Mouse (Mus musculus): ENCODE results near the gene Mboat1.

The Mboat1 gene

GRCm38 (mm10) chr13:30186456-30186855 is 50.2 kb downstream of the Mboat1 start:
- DNase-seq: peak in 1 of 2 experiments; percentile 6

DNA sequence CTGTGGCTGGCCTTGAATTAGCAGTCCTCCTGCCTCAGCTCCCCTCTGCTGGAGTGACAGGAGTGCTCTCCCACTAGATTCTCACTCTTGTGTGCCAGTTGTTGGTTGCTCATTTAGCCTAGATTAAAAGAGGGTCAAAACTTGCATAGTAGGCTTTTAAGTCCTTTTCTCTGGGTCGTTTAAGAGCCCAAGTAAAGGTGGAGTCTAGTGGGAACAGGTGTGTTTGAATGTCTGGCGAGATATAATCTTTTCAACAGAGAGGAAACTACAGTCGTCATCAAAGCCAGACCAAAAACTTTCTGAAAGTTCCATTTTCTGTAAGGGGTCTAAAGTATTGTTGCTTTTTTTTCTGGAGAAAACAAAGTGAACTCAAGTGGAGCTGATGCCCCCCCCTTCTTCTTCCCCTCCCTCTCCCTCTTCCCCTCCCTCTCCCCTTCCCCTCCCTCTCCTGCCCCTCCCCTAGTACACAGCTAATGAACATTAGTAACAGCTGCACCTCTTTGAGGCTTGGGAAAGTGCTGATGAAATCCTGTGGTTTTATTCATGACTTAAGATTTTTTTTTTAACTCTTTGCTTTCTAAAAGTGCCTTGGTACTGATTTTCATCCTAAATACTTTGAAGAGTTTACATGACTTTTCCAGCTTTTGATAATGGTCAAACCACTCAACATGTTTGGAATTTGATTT is 55.9 kb downstream of the Mboat1 start:
- no peak for DNase-seq

DNA sequence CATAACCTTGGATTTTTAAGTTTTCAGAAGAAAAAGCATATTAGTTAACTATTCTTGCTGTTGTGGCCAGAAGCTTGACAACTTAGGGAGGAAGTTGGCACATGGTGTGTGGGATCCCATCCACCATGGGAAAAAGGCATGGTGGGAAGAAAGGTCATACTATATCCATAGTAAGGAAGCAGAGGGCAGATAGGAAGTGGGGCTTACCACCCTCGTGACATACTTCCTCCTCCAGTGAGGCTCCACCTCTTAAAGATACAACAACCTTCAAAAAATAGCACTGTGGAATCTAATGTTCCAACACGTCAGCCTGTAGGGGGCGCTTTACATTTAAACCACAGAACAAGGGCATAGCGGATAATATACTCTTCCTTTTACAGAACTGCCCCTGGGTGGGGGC is 57.1 kb downstream of the Mboat1 start:
- no peak for DNase-seq

DNA sequence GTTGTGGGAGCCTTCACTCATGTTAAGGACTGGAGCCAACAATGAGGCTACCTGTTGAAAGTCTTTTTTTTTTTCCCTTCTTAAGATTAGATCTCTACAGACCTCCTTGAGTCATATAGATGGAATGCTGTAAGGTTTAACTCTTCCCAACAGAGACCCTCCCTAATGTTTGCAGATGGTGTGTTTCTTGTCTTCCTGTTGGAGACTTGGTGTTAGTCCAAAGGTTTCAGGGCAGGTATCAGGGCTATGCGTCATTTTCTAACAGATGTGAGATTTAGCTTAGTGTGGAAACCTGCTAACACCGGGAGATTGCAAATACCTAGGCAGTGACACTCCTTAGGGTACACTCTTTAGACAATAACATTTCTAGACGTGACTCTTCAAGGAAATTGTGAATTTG is 58.5 kb downstream of the Mboat1 start:
- no peak for DNase-seq

DNA sequence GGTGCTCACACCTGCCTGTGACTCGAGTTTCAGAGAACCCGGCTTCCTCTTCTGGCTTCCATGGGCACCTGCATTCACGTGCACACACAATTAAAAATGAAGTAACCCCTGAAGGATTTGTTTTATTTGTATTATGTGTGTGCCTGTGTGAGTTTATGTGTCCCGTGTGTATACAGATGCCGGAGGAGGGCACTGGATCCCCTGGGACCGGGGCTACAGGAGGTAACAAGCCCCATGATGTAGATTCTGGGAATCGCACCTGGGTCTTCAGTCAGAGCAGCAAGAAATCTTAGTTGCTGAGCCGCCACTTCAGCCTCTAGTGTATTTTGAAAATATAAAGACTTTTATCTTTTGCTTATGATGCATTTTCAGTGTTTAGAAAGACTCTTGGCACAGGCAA is 60.4 kb downstream of the Mboat1 start:
- no peak for DNase-seq

- DNase-seq: peak; percentile 53 to 62
Measured at GRCm38 (mm10) chr13:30198101-30198570, 61.8 kb downstream of the Mboat1 start.

GRCm38 (mm10) chr13:30199821-30200220 is 63.5 kb downstream of the Mboat1 start:
- no peak for DNase-seq

DNA sequence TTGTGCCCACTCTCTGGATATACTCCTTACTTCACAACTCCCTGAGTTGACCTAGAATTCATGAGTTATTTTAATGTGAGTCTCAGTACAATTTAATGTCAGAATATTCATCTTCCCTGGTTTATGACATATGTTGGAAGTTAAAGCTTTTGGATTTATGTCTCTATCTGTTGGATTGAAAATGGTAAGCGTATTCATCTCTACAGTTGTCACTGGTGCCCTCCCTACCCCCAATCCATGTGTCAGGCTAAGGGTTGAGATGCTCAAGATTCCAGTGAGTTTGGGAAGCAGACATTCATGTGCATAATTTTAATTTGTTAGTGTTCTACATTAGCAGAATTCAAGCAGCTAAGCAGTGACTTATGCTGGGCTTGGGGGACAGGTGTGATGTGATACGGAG is 64.4 kb downstream of the Mboat1 start:
- DNase-seq: no peak

DNA sequence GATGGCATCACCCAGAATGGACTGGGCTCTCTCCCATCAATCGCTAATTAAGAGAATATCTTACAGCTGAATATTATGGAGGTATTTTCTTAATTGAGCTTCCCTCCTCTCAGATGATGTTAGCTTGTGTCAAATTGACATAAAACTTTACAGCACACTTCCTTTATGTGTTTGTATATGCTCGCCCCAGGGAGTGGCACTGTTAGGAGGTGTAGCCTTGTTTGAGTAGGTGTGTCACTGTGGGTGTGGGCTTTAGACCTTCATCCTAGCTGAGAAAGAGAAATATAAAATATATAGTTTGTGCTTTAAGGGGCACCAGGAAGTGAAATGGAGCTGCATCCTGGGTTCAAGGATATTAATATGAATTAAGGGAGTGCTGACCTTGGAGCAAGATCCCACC is 66.7 kb downstream of the Mboat1 start:
- no peak for DNase-seq

DNA sequence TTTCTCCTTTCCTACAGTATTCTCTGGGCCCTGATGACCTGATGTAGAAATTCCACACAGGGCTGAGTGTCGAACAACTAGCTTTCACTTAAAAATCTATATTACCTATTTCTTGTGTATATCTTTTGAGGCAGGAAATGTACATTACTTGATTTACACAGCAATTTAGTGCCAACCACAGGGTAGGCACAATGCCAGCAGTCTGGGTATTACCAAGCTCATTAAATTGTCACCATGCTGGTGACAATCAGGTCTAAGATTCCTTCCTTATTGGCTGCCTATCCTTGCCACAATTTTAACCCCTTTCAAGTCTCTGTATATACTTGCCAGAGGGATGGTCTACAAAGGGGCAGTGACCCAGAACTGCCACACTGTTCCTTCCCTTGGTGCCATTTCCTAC is 71.9 kb downstream of the Mboat1 start:
- no peak for DNase-seq

- DNase-seq: no peak
Measured at GRCm38 (mm10) chr13:30213276-30213675, 77.0 kb downstream of the Mboat1 start.

GRCm38 (mm10) chr13:30217588-30218371 is 81.5 kb downstream of the Mboat1 start:
- no peak for DNase-seq

DNA sequence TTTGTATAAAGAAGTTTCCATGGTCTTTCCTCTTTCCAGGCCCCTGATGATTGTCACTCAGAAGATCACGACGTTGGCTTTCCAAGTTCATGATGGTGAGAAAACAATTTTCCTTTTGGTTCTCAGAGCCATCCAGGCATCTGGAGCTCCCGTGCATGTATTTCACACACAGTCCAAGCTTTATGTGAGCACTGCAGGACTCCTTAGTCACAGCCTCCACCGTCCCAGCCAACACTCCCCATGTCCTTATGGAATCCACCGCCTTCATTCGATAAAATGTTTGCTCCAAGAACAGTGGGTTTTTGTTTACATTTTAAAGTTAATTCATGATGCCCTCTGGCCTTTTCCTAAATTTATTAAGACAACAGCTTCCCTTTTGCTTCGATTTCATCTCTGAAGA is 83.3 kb downstream of the Mboat1 start:
- no peak for DNase-seq

DNA sequence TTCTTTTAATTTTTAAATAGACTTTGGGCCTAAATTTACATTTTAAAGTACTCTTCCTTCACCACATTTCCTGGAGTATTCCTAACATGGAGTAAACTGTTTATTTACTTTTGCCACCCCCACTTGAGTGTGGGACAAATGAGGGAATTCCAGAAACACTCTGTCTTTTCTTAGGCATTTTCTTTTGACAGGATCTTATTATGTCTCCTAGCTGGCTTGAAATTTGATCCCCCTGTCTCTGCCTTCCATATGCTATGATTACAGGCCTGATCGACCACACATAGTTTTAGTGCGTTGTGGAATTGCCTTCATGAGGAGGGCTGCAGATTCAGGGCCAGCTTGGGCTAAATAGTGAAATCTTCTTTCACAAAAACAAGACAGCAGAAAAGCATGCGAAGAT is 85.0 kb downstream of the Mboat1 start:
- DNase-seq: no peak

DNA sequence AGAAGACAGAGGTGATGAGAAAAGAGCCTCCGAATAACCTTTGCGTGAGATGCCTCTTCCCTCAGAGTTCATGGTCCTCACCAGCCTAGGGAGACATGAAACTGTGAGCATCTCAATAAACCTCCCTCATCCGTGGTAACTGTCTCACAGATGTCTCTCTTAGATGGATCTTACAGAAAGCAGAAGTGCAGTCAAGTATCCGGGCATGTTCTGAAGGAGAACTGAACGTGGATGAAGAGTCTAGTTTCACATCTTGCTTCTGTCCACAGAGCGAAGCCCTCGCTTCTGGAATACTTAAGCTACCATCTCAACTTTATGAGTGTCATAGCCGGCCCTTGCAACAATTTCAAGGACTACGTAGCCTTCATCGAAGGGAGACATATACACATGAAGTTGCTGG is 87.8 kb downstream of the Mboat1 start:
- DNase-seq: no peak

DNA sequence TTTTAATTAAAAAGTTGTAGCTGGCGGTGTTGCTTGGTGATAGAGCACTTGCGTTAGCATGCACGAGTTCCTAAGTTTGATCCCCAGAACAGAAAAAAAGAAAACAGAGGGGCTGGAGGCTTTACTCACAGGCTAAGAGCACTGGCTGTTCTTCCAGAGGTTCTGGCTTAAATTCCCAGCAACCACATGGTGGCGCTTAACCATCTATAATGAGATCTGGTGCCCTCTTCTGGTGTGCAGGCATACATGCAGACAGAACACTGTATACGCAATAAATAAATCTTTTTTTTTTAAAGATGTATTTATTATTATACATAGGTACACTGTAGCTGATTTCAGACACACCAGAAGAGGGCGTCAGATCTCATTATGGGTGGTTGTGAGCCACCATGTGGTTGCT is 88.4 kb downstream of the Mboat1 start:
- DNase-seq: no peak

DNA sequence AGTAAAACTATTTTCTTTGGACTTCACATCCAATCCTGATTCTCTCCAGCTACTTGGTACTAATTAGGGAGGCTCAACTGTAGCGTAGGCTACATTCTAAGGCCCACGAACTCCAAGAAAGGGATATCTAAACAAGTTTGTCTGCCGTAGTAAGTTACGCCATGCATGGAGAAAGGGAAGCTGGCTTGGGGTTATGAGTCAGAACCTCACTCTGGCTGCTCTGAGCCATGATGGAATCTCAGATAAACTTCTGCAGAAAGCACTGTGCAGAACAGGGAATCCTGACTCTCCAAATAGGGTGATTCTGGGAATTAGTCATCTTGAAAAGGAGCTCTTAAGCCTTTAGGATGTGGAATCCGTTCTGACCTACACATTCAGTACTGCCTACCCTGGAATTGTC is 92.5 kb downstream of the Mboat1 start:
- no peak for DNase-seq

DNA sequence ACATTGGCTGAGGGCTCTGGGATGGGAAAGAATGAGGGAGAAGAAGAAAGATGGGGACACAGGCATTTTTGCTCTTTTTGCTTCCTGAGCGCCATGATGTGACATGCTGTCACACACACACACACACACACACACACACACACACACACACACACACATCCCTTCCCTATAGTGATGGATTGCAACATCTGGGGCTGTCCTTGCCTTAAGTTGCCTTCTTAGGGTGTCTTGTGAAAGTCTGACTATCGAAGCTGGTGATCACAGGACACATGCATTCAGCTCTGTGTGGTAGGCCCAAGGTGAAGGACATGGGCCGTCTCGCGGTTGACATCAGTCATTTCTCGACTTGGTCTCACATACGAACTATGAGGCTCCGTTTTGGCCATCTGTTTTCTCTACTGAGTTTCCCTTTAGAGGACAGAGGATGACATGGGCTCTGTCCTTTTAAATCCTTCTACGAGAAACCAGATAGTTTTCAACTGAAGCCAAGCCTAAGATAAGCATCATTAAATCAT is 93.4 kb downstream of the Mboat1 start:
- DNase-seq: no peak

GRCm38 (mm10) chr13:30235056-30235750 is 98.9 kb downstream of the Mboat1 start:
- no peak for DNase-seq

- DNase-seq: no peak
Measured at GRCm38 (mm10) chr13:30239396-30239795, 103.1 kb downstream of the Mboat1 start.

- DNase-seq: peak in 1 of 2 experiments; percentile 36
Measured at GRCm38 (mm10) chr13:30245573-30245972, 109.3 kb downstream of the Mboat1 start.

GRCm38 (mm10) chr13:30250341-30250905 is 114.1 kb downstream of the Mboat1 start:
- no peak for DNase-seq

DNA sequence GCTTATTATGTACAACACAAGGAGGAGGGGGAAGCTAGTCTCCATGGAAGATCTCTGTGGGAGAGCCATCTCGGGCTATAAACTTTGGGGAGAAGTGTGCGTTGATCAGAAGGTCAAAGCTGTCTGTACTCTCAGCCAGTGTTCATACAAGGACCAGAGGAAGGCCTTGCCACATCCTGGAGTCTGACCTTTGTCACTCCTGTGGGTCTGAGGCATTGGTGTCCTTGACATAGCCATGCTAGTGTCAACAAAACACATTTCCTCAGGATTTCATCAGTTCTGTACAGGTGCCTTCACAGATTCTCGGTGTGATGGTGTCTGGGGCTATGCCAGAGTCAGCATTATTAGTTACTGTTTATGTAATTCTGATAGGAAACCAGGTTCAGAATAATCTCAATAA is 115.1 kb downstream of the Mboat1 start:
- no peak for DNase-seq
